Mouse (Mus musculus) megakaryocyte progenitor cell, adult 5-6 weeks (primary cell): Measurements from ENCODE around the gene Steap4. TPM values are rescaled to one million over a fixed set of nuclear protein-coding genes. Genes with fewer than 3 reads are reported as not detected.
"Not testable (repeated sequence)": the region's sequence is repeated elsewhere in the genome, so short reads cannot be mapped to it uniquely, and the experiment has no call there.

Source experiments
- ATAC-seq: replicated peaks from 2 replicates; pipeline ENCODE4 v1.8.0; 2016; ENCODE audit warnings: mild to moderate bottlenecking, moderate TSS enrichment, inconsistent platforms; ENCODE audit not compliant: poor library complexity
- total RNA-seq, 2 experiments: library from RNA; stranded (forward) in 1 of 2; stranded (reverse) in 1 of 2; fragments of 157-497, 149-512 nt in 1 of 2; fragments of 200-1000 nt in 1 of 2; gene quantifications; 2 replicates each; pipeline versions ENCODE4 v1.2.3 to v1.2.4; 2015 to 2017

Steap4 gene
- total RNA-seq, 2 experiments from 2014 or later = not detected

DNA sequence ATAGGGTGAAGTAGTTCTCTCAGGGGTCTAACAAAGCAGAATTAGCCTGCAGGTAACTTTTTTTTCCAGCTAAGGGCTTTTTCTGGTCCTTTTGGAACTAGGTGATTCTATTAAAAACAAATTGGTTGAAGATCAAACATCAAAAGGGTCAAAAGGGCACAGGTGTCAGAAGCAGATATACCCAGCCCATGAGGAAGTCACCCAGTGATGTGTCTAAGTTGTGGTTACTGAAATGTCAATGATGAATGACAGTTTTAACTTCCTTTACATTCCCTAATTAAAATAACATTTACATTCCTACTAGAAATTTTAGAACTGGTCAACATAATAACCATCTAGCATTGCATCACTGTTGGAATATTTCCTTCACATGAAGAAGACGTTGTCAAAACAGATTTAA, 27.7 kb downstream of the Steap4 start:
- peak; percentile 53 for ATAC-seq

DNA sequence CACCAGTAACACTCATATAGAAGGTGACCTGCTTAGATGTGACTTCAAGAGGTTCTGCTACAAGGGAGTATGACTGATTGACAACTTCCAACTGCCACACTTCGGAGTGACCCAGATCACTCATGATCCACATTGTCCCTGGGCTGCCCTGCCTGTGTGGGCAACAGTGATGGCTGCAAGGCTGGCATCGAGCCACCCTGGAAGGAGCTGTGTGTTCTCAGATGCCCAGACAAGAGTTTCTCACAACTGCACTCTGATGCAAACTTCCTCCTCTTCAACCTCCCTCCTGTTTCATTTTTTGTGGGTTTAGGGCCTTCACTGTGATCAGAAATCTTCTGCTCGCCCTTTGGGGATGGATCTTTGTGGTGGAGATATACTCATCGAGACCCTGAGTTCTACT, 28.2 kb downstream of the Steap4 start:
- peak; percentile 72 for ATAC-seq

DNA sequence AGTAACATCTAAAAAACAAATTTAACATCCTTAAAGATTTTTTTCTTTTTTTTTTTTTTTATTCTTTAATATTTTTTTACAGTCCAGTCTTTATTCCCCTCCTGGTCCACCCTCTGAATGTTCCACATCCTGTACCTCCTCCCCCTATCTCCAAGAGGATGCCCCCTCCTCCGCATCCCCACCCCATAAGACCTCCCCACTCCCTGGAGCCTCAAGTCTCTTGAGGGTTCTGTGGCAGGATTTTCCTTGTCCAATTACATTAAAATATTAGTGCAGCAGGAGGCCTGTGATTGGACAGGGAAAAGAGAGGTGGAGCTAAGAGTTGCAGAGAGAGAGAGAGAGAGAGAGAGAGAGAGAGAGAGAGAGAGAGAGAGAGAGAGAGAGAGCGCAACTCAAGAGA, 31.4 kb downstream of the Steap4 start:
- ATAC-seq = not testable (repeated sequence)

DNA sequence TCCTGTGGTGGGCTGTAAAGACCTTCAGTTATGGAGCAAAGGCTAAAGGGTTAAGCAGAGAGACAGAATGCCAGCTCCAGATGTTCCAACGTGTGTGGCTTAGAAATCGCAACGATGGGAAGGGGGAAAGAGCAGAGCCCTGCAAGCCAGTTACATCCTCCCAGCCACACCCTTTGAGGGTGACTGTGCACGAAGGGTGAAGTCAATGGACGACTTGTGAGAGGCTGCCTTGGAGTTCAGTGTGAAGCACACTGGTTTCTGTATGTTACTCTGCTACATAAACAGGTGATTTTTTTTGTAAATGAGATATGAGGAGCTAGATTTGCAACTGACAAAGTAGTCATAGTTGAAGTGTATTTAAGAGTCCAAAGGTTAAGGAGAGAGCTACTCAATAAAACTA, 33.5 kb downstream of the Steap4 start:
- 0 out of 2 replicates have a peak, but pooled peaks have one; percentile 41 for ATAC-seq

DNA sequence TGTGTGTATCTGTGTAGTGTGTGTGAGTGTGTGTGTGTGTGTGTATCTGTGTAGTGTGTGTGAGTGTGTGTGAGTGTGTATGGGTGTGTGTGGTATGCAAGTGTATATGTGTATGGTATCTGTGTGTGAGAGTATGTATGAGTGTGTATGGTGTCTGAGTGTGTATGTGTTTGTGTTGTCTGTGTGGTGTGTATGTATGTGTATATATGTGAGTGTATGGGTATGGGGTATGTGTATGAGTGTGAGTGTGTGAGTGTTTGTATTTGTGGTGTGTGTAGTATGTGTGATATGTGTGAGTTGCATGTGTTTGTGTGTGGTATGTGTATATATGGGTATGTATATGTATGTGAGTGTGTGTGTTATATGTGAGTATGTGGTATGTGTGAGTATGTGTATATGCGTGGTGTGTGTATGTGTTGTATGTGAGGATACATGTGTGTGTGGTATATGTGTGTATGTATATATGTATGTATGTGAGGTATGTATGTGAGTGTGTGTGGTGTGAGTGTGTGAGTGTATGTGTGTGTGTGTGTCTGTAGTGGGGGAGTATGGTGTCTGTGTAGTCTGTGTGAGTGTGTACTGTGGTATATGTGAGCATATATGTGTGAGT, 35.1 kb downstream of the Steap4 start:
- no peak for ATAC-seq

DNA sequence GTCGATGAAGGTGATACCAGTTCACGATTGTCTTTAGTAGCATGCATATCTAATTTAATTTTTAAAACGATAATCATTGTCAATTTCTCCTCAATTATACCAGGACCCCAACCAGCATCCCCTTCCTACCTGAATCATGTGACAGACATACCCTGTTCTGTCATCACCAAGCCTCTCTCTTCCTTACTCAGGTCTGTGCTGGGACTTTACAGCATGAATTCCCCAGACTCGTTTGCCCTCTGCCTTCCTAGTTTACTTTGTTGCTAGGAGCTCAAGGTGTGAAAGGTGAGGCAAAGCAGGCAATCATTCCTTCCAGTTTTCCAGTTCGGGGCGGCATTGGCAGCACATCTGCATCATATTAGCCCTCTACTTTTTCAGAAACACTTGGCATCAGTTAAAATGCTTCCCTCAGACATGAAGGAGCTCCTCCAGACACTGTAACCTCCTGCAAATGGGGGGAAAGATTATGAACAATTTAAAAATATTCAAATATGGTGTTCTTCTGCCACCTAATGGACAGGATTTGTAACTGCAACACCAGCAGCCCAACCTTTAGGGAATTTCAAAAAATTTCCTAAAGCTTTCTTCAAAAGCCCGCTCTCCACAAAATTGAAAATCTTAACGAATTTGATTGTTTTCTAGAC, 36.3 kb downstream of the Steap4 start:
- ATAC-seq = peak; percentile 82

DNA sequence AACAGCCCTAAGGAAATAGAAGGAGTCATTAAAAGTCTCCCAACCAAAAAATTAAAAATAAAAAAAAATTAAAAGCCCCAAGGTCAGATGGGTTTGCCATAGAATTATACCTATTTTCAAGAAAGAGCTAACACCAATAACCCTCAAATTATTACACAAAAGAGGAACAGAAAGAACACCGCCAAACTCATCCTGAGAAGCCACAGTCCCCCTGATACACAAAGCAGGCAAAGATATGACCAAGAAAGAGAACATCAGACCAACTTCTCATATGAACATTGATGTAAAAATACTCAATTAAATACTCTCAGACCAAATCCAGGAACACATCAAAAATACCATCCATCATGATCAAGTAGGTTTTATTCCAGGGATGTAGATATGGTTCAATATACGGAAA, 36.8 kb downstream of the Steap4 start:
- ATAC-seq = no peak

DNA sequence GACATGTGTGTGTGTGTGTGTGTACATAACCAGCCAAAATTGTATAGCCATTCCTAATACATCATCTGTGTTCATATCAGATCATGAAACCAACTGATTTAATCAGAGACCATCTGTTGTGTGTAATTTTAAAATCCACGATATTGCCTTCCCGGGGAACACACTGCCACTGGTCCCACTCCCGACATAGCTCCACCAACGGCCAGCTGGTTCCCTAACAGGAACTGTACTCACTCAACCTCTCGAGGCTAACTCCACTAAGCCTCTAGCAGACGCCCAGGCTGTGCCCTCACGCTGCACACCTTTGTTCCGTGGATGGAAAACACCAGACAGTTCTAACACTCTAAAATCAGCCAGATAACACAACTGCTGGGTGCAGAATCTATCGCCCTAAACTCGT, 40.2 kb downstream of the Steap4 start:
- no peak for ATAC-seq

DNA sequence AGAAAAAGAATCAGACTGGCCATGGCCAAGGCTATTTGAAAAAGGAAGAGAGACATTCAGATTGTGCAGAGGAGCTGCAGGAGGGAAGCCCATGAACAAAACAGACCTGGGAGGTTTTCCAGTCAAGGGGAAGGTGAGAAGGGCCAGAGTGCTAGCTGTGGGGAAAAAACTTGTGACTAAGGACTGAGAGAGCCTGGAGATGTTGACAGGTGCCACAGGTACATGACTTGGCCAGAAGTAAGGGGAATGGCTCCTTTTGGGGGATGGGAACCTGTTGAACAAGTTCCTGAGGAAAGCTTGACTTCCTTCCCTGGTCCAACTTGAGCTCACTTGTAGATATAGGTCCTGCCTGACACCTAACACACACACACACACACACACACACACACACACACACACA, 42.6 kb downstream of the Steap4 start:
- ATAC-seq = no peak

DNA sequence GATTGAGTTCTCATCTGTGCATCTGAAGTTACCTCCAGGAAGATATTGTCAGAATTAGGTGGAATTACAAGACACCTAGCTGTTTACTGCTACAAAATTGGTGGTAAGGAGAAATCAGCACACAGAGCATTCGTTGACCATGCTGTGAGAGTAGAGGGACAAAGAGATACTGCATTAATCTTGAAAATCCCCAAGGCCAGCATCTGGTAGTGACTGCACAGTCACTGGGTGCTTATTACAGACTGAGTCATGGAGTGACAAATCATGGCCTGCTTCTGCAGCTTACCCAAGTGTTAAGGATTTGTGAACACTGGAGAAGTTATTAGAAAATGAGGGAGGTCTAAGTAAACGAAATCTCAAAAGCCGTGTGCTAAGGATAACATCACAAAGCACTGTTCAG, 53.0 kb downstream of the Steap4 start:
- ATAC-seq = no peak

Other genes starting within 250 kb of the Steap4 start
- 197 and 204 TPM in 2 replicates for gene Sri, start 85.6 kb downstream of the Steap4 start, total RNA-seq (2015)
- 101 and 115 TPM in 2 replicates for gene Sri, start 85.6 kb downstream of the Steap4 start, total RNA-seq (2017)